In genomic region chr1:133668618-133669017, GRCm38 (mm10) we compare ENCODE assay signal across 24 mouse cellular contexts. TPM values are rescaled to one million over a fixed set of nuclear protein-coding genes. Genes with fewer than 3 reads are reported as not detected.
A peak's percentile ranks its signal among the peaks of the same experiment; 100 is the strongest.
DNase-seq lines count a peak whose midpoint lies in the region; TF ChIP-seq lines count a peak whose summit lies in the region.
"Had no signal": no experiment of that assay in that cellular context is flagged by ENCODE, and none has a peak within 500 bp of the region (broad histone marks: within the 10 kb centered on the region; RNA-seq: fewer than 3 reads in every experiment).

No protein-coding gene starts in this region.

- peak overlapping the region; percentile 10; the same call in 1 of the 2 replicates for H3K27ac ChIP-seq in ES-E14 (ENCODE audit: insufficient read depth, low read depth, low read length, poor library complexity, severe bottlenecking)
- no peak overlapping the region for H3K27ac ChIP-seq in left cerebral cortex, adult 2 months
- H3K27ac ChIP-seq: embryonic facial prominence, embryonic 13.5 days; embryonic facial prominence, embryonic 15.5 days; forebrain, embryonic 10.5 days; forebrain, embryonic 12.5 days had no signal

- H3K27me3 ChIP-seq in E14TG2a.4 (ENCODE audit: insufficient read depth, low read length) = no peaks in the 10 kb centered on the region
- H3K27me3 ChIP-seq: CH12.LX; embryonic facial prominence, embryonic 13.5 days; embryonic facial prominence, embryonic 15.5 days; forebrain, embryonic 12.5 days had no signal

- in situ Hi-C loops in ES-E14 (cut with MboI; ENCODE audit: low sequenced_read_pairs in 2 of 2, unreplicated experiment in 2 of 2) = no loop called here

- no peak for DNase-seq in ES-E14 (ENCODE audit: low read depth, low spot score)
- DNase-seq in ZHBTc4 (ENCODE audit: low read depth, low spot score) = peak; percentile 66
- DNase-seq in left cerebral cortex, adult 2 months (ENCODE audit: extremely low spot score in 1 of 2, low spot score in 2 of 2) = no peak
- no peak for DNase-seq in urinary bladder, adult 18-20 months (ENCODE audit: low spot score in 2 of 2)
- DNase-seq: adrenal gland, adult 2 months; adrenal gland, postnatal 10 days; adrenal gland, postnatal 25 days; B cell, adult 2 months; cerebellum, adult 11 months; cerebellum, adult 18-20 months; cerebellum, adult 8-10 months; cerebellum, adult 9-11 months; cerebellum, postnatal 14 days; cerebellum, postnatal 36 days; embryo, embryonic 11 days; forebrain, postnatal 0 days had no signal

- H3K4me3 ChIP-seq in E14TG2a.4 (replicated peaks; ENCODE audit: low read length) (peak overlapping the region; percentile 80), ES-E14 (ENCODE audit: insufficient read depth in 1 of 2, low read depth in 1 of 2, low read length in 2 of 2, poor library complexity in 1 of 2, severe bottlenecking in 1 of 2) (peak overlapping the region; percentile 71 to 75)
- no peak overlapping the region for H3K4me3 ChIP-seq in left cerebral cortex, adult 2 months
- H3K4me3 ChIP-seq: embryonic facial prominence, embryonic 13.5 days; embryonic facial prominence, embryonic 15.5 days; erythroblast, embryonic 14.5 days; forebrain, embryonic 10.5 days; forebrain, embryonic 12.5 days had no signal

- H3K9me3 ChIP-seq in E14TG2a.4 (ENCODE audit: low read length) (no peaks in the 10 kb centered on the region), ES-E14 (ENCODE audit: control insufficient read depth, insufficient read depth, low read depth, low read length) (no peaks in the 10 kb centered on the region)
- H3K9me3 ChIP-seq: embryonic facial prominence, embryonic 13.5 days; embryonic facial prominence, embryonic 15.5 days; forebrain, embryonic 10.5 days; forebrain, embryonic 12.5 days had no signal

- peaks cover 54% of the 10 kb centered on the region for H3K4me1 ChIP-seq in E14TG2a.4 (replicated peaks; ENCODE audit: low read depth, low read length)
- H3K4me1 ChIP-seq in ES-E14 (ENCODE audit: control insufficient read depth in 2 of 2, insufficient read depth in 2 of 2, low read length in 2 of 2, poor library complexity in 1 of 2) = peaks cover 7 to 17% of the 10 kb centered on the region in 2 experiments
- H3K4me1 ChIP-seq: embryonic facial prominence, embryonic 13.5 days; embryonic facial prominence, embryonic 15.5 days had no signal

- H3K9ac ChIP-seq in ES-E14 (ENCODE audit: insufficient read depth, low read depth, low read length, poor library complexity, severe bottlenecking) = peak overlapping the region; percentile 65
- H3K9ac ChIP-seq: embryonic facial prominence, embryonic 13.5 days; embryonic facial prominence, embryonic 15.5 days; forebrain, embryonic 12.5 days; forebrain, postnatal 0 days had no signal

- H3K36me3 ChIP-seq in E14TG2a.4 (ENCODE audit: insufficient read depth, low read length) = peaks cover 7% of the 10 kb centered on the region
- H3K36me3 ChIP-seq in ES-E14 (ENCODE audit: control insufficient read depth, insufficient read depth, low read length, poor library complexity, severe bottlenecking) = no peaks in the 10 kb centered on the region; the same call in 1 of the 2 replicates
- H3K36me3 ChIP-seq: embryonic facial prominence, embryonic 13.5 days; embryonic facial prominence, embryonic 15.5 days; forebrain, embryonic 10.5 days; forebrain, embryonic 12.5 days had no signal

- intact Hi-C loops in left cerebral cortex, adult 2 months (cut with DNase I) = no loop called here

- TF ChIP-seq CTCF in E14TG2a.4 (conservative IDR thresholded peaks at IDR 0.05; ENCODE audit: low read length) = no peak
- TF ChIP-seq CTCF in left cerebral cortex, adult 2 months (IDR thresholded peaks at IDR 0.05) = no peak

TF ChIP-seq in ES-E14, 5 proteins besides CTCF, POLR2A, EP300 and RAD21:
- no peak for TF ChIP-seq ZNF384 (IDR thresholded peaks at IDR 0.05; ENCODE audit: low read depth, low read length)
- TF ChIP-seq CHD2 (IDR thresholded peaks at IDR 0.05; ENCODE audit: low read depth, low read length) = no peak
- no peak for TF ChIP-seq ZC3H11A (IDR thresholded peaks at IDR 0.05; ENCODE audit: borderline replicate concordance, low read depth, low read length)
- TF ChIP-seq HCFC1 (IDR thresholded peaks at IDR 0.05; ENCODE audit: borderline replicate concordance, insufficient read depth, low read length) = no peak

RNA-seq across cellular contexts. Expression of gene Gm38394, which starts 7.5 kb away (rescaled TPM):
- 5.9 and 8.7 TPM in 2 replicates for total RNA-seq in ES-E14 (2012; rRNA removed)
- 10 to 100 TPM; 30.9 to 33.7 TPM for total RNA-seq in left cerebral cortex, adult 2 months (2021)

RNA-seq across cellular contexts. Expression of gene Zbed6, which starts 7.9 kb away (rescaled TPM):
- 16.7 and 22.1 TPM in 2 replicates for total RNA-seq in ES-E14 (2012; rRNA removed)
- 1 to 10 TPM; 6.3 to 7.1 TPM for total RNA-seq in left cerebral cortex, adult 2 months (2021)

RNA-seq across cellular contexts. Expression of gene Lax1, which starts 21.3 kb away (rescaled TPM):
- total RNA-seq in ES-E14 (2012; rRNA removed) = 0.90 and 1.4 TPM in 2 replicates
- total RNA-seq in left cerebral cortex, adult 2 months (2021) = under 1 TPM in 1 of 2 experiments, not detected in 1; 0.65 TPM
- total RNA-seq: adrenal gland, postnatal 25 days; MEL had no signal

RNA-seq across cellular contexts. Expression of gene Snrpe, which starts 58.5 kb away (rescaled TPM):
- 443 and 576 TPM in 2 replicates for total RNA-seq in ES-E14 (2012; rRNA removed)
- total RNA-seq in left cerebral cortex, adult 2 months (2021) = 10 to 100 TPM; 58.3 to 70.2 TPM
